Mouse (Mus musculus) myocyte (in vitro differentiated cells): ENCODE results near the gene Tenm2.

ENCODE experiments used
- POLR2A ChIP-seq: IDR thresholded peaks from one replicate; pipeline ENCODE4 v1.6.1; 2011; ENCODE audit warnings: low read depth, mild to moderate bottlenecking, control low read depth, moderate library complexity; ENCODE audit not compliant: insufficient read length
- POLR2AphosphoS2 ChIP-seq: IDR thresholded peaks from one replicate; pipeline ENCODE4 v1.6.1; 2011; ENCODE audit warnings: low read depth, control low read depth; ENCODE audit not compliant: insufficient read length
- REST ChIP-seq: IDR thresholded peaks from one replicate; pipeline ENCODE4 v1.6.1; 2011; ENCODE audit warnings: mild to moderate bottlenecking, control low read depth, moderate library complexity; ENCODE audit not compliant: insufficient read depth, insufficient read length
- USF1 ChIP-seq: IDR thresholded peaks from one replicate; pipeline ENCODE4 v1.6.1; 2011; ENCODE audit warnings: low read depth, mild to moderate bottlenecking, control low read depth, moderate library complexity

- TF ChIP-seq POLR2A (no peak), POLR2AphosphoS2 (no peak), REST (no peak), USF1 (no peak)
Observed at GRCm38 (mm10) chr11:37222737-37223136, 13.0 kb downstream of the Tenm2 start.
